Mouse (Mus musculus) macrophage (primary cell): Measurements from ENCODE around the gene Ptprm. TPM values are rescaled to one million over a fixed set of nuclear protein-coding genes. Genes with fewer than 3 reads are reported as not detected.

Experiments used
- H3K27ac ChIP-seq: fragments of 350-480 bp; formaldehyde crosslinking; 2 replicates; pipeline ENCODE4 v1.9.0; 2021
- H3K36me3 ChIP-seq: fragments of 350-480 bp; formaldehyde crosslinking; 2 replicates; pipeline ENCODE4 v1.9.0; 2021; ENCODE audit errors: inconsistent target
- H3K4me3 ChIP-seq: fragments of 350-480 bp; formaldehyde crosslinking; 2 replicates; pipeline ENCODE4 v1.9.0; 2021; ENCODE audit errors: inconsistent target
- H3K79me2 ChIP-seq: fragments of 350-480 bp; formaldehyde crosslinking; 2 replicates; pipeline ENCODE4 v1.9.0; 2021; ENCODE audit errors: inconsistent target
- WGBS: methylation state at CpG from one replicate; pipeline ENCODE4 v1.1.7; 2026; ENCODE audit warnings: inconsistent platforms; ENCODE audit not compliant: missing documents; 5-methylcytosine and 5-hydroxymethylcytosine counted together
- polyA plus RNA-seq: library from polyadenylated mRNA; stranded (reverse); fragments of 250-400 nt; gene quantifications from 3 replicates; pipeline ENCODE4 v1.2.4, GENCODE M21; 2018; ENCODE audit warnings: inconsistent platforms

Gene Ptprm
- polyA plus RNA-seq, 1 experiment from 2014 or later, result 2.2 TPM

DNA sequence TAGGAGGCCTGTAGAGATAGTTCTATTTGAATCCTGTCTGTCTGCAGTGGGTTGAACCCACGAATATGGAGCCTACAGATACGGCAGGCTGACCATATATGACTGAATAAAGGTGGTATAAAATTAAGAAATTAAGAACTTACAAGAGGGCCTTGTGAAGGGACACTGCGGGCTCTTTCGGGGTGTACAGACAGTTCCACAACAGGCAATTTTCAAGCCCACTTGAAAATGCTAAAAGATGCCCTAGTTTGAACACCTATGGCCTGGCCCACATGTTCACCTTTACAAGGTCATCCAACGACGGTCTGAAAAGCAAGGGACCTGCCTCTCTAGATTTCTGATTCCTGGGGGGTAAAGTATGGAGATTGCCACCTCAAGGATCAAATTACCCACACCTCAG lies 168.3 kb downstream of the Ptprm start:
- no peak overlapping the region for H3K27ac ChIP-seq
- H3K79me2 ChIP-seq, result no peaks in the 10 kb centered on the region
- 86% methylated on average over 6 of the region's 6 CpGs for WGBS
- no peaks in the 10 kb centered on the region for H3K36me3 ChIP-seq
- no peak overlapping the region for H3K4me3 ChIP-seq

DNA sequence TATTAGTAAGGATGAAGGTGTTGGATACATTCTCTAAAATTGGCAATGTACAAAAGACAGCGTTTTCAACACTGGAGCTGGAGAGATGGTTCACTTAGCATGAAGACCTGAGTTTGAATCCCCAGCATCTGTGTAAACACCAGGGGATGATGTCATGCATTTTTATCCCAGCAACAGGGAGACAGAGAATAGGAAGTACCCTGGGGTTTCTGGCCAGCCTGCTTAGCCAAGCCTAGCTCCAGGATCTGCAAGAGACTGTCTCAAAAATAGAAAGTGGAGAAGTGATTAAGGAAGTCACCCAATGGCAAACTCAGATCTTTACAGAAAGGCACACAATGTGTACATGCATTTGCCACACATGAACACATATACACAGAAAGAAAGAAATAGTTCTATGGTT lies 174.8 kb downstream of the Ptprm start:
- H3K4me3 ChIP-seq, result no peak overlapping the region
- H3K36me3 ChIP-seq, result no peaks in the 10 kb centered on the region
- 100% methylated on average over 1 of the region's 1 CpGs for WGBS
- H3K27ac ChIP-seq, result no peak overlapping the region
- H3K79me2 ChIP-seq, result no peaks in the 10 kb centered on the region

GRCm38 (mm10) chr17:67178686-67179265 lies 175.5 kb downstream of the Ptprm start:
- Histone ChIP-seq H3K27ac (no peak overlapping the region), H3K4me3 (no peak overlapping the region), H3K36me3 (no peaks in the 10 kb centered on the region), H3K79me2 (no peaks in the 10 kb centered on the region)
- 91% methylated on average over 5 of the region's 5 CpGs for WGBS

GRCm38 (mm10) chr17:67175836-67176235 lies 178.4 kb downstream of the Ptprm start:
- H3K79me2 ChIP-seq, result no peaks in the 10 kb centered on the region
- WGBS, result 45% methylated on average over 2 of the region's 2 CpGs

GRCm38 (mm10) chr17:67171353-67171752 lies 182.9 kb downstream of the Ptprm start:
- WGBS, result 100% methylated on average over 1 of the region's 2 CpGs
- Histone ChIP-seq H3K27ac (no peak overlapping the region), H3K4me3 (no peak overlapping the region), H3K79me2 (no peaks in the 10 kb centered on the region), H3K36me3 (no peaks in the 10 kb centered on the region)

More at GRCm38 (mm10) chr17:67175836-67176235, 178.4 kb downstream of the Ptprm start:
- H3K4me3 ChIP-seq, result no peak overlapping the region
- H3K27ac ChIP-seq, result no peak overlapping the region
- no peaks in the 10 kb centered on the region for H3K36me3 ChIP-seq

DNA sequence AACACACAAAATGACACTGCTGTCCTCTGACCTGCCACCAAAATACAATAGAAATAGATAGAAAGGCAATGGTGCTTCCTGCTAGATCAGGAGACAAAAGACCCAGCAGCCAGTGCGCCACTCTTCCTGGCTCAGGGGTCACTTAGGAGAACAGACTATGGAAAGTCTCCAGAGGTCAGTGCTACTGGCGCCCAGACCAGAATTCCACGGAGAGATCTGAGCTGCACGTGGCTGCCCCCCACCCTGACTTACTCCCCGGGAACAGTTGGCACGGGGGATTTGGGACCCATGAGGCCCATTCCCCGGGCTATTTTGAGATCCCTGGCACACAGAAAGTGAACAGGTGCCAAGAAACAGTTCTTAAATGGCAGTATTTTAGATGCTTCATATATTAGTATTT lies 183.6 kb downstream of the Ptprm start:
- Histone ChIP-seq H3K36me3 (no peaks in the 10 kb centered on the region), H3K27ac (no peak overlapping the region), H3K4me3 (no peak overlapping the region), H3K79me2 (no peaks in the 10 kb centered on the region)
- 86% methylated on average over 7 of the region's 7 CpGs for WGBS

DNA sequence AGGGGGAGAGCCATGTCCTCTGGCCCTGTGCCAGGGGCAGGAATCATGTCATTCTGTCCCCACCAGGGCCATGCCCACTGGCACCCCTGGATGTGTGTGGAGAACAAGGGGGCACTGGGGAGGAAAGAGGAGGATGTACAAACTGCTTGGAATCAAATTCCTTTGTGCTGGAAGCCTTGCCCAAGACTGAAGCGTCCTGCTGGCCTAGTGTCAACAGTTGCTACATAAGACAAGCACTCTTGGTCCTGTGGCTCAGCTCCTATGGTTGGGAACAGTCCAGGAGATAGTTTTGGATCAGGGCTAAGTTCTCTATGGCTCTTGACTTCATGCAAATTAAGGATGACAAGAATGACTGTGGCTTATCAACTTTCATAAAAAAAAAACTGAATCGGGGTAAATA lies 188.4 kb downstream of the Ptprm start:
- no peak overlapping the region for H3K27ac ChIP-seq
- H3K79me2 ChIP-seq, result no peaks in the 10 kb centered on the region
- H3K36me3 ChIP-seq, result no peaks in the 10 kb centered on the region
- H3K4me3 ChIP-seq, result no peak overlapping the region
- 94% methylated on average over 2 of the region's 2 CpGs for WGBS

DNA sequence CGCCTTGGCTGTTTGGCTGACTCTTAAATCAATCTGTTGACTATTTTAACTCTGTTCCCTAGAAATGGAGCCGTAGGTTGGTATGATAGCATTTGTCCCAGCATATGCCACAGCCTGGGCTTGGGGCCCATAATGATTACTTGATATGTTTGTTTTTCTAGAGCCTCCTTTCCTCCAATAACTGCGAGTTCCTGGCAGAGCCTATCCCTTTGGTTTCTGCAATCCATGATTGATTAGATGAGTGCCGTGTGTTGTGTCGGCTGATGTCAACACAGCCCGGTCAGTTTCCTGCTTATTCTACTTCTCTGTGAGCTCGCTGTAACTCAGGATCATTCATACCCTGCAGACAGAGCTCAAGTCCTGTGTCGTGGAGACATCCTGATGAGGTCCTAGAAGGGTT lies 194.6 kb downstream of the Ptprm start:
- WGBS, result 80% methylated on average over 8 of the region's 8 CpGs
- H3K4me3 ChIP-seq, result no peak overlapping the region
- H3K27ac ChIP-seq, result no peak overlapping the region

GRCm38 (mm10) chr17:67157089-67157752 lies 197.0 kb downstream of the Ptprm start:
- Histone ChIP-seq H3K4me3 (no peak overlapping the region), H3K36me3 (no peaks in the 10 kb centered on the region), H3K79me2 (no peaks in the 10 kb centered on the region), H3K27ac (no peak overlapping the region)
- 93% methylated on average over 7 of the region's 7 CpGs for WGBS

More for the DNA sequence above, 194.6 kb downstream of the Ptprm start:
- Histone ChIP-seq H3K79me2 (no peaks in the 10 kb centered on the region), H3K36me3 (no peaks in the 10 kb centered on the region)

DNA sequence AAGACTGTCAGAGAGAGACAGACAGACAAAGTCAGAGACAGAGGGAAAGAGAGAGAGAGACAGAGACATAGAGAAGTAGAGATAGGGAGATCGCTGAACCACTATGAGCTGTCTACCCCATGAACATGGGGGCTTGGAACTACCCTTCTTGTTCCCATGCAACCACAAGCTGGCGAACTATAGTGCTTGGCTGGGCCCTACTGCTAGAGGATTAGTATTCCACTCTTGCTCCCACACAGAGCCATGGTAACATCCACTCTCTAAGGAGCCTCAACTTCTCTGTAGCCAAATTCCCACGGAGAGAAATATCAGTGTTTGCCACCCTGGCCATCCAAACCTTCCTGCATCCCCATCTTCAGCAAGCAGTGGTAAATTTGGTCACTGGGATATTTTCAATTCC lies 202.0 kb downstream of the Ptprm start:
- no peak overlapping the region for H3K4me3 ChIP-seq
- H3K27ac ChIP-seq, result no peak overlapping the region
- no peaks in the 10 kb centered on the region for H3K36me3 ChIP-seq
- no peaks in the 10 kb centered on the region for H3K79me2 ChIP-seq
- WGBS, result 85% methylated on average over 3 of the region's 3 CpGs

DNA sequence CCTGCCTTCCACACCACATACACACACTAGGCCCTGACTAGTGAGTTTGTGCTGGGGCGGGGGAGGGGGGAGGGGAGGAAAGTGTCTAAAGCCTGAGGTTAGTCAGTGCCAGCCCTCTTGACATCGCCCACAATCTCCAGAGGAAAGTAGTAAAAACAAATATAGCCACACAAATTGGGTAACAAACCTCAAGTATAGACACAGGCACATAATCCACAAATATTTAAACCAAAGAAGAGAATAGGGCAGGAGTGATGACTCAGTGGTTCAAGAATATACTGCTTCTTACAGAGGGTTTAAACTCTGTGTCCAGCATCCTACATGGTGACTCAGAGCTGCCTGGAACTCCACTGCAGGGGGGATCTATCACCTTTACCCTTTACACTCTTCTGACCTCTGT lies 203.8 kb downstream of the Ptprm start:
- 81% methylated on average over 2 of the region's 2 CpGs for WGBS
- Histone ChIP-seq H3K36me3 (no peaks in the 10 kb centered on the region), H3K4me3 (no peak overlapping the region), H3K79me2 (no peaks in the 10 kb centered on the region), H3K27ac (no peak overlapping the region)

GRCm38 (mm10) chr17:67142183-67142756 lies 212.0 kb downstream of the Ptprm start:
- H3K79me2 ChIP-seq, result no peaks in the 10 kb centered on the region
- H3K36me3 ChIP-seq, result no peaks in the 10 kb centered on the region
- 86% methylated on average over 4 of the region's 4 CpGs for WGBS
- no peak overlapping the region for H3K4me3 ChIP-seq
- no peak overlapping the region for H3K27ac ChIP-seq

- Histone ChIP-seq H3K36me3 (no peaks in the 10 kb centered on the region), H3K27ac (no peak overlapping the region), H3K4me3 (no peak overlapping the region), H3K79me2 (no peaks in the 10 kb centered on the region)
- WGBS, result 56% methylated on average over 1 of the region's 1 CpGs
Measured at GRCm38 (mm10) chr17:67140502-67140901, 213.8 kb downstream of the Ptprm start.

DNA sequence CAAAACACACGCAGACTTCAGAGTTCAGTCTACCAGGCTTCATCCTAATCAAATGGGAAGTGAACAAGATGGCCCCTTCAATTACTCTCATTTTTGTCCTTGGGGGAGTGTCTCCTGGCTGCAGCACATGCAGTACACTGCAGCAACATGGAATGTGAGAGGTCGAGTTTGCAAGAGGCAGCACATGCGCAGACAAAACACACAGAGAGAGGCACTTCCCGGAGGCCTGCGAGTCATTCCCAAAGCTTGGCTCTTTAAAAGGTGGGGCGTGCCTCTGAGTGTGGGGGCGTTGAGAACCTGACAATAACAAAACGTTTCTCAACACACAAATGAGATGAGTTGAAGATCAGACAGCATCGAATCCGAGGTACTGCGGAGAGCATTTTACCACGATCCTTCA lies 215.3 kb downstream of the Ptprm start:
- Histone ChIP-seq H3K79me2 (no peaks in the 10 kb centered on the region), H3K27ac (no peak overlapping the region), H3K36me3 (no peaks in the 10 kb centered on the region), H3K4me3 (no peak overlapping the region)
- WGBS, result 89% methylated on average over 12 of the region's 12 CpGs

DNA sequence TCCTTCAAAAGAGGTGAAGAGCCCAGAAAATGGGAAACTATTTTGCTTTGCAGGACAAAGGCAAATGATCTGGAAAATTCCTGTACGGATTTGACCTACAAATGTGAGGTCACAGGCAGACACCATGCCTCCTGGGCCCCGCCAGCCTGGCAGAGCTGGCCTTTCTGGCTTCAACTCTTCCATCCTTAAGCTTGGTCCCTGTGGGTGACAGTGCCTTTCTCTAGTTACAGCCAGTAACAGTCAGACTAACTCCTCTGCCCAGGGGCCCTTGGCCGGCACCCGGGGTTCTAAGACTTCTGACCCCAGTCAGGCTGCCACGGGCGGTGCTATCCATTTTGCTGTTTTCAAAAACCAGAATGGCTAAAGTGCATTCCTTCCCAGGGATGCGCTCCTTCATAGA lies 217.4 kb downstream of the Ptprm start:
- 89% methylated on average over 7 of the region's 7 CpGs for WGBS
- no peak overlapping the region for H3K4me3 ChIP-seq
- H3K27ac ChIP-seq, result no peak overlapping the region
- H3K79me2 ChIP-seq, result no peaks in the 10 kb centered on the region
- H3K36me3 ChIP-seq, result no peaks in the 10 kb centered on the region
